8 mouse cellular contexts compared by ENCODE assay signal in genomic region chr1:170901536-170902238, GRCm38 (mm10). TPM values are rescaled to one million over a fixed set of nuclear protein-coding genes. Genes with fewer than 3 reads are reported as not detected.
DNase-seq lines count a peak whose midpoint lies in the region; ATAC-seq lines count a peak whose summit lies in the region.

No protein-coding gene starts in this region.

- DNase-seq in adrenal gland, adult 2 months = peak; percentile 88
- peak; percentile 87 for DNase-seq in embryo, embryonic 11 days
- DNase-seq in gastrocnemius, postnatal 25 days = peak; percentile 47
- DNase-seq in left cerebral cortex, adult 8-10 months (ENCODE audit: low spot score in 2 of 2) = peak; percentile 45 to 73
- DNase-seq in right cerebral cortex, postnatal 10 days (ENCODE audit: low spot score in 2 of 2) = peak; percentile 84 to 92
- peak; percentile 87 for DNase-seq in urinary bladder, postnatal 25 days (ENCODE audit: low spot score)

- ATAC-seq in inflammation-experienced regulatory T-cells, adult 6 months = peak; percentile 67
- peak; percentile 92 for ATAC-seq in megakaryocyte progenitor cell, adult 5-6 weeks (replicated peaks; ENCODE audit: poor library complexity)

RNA-seq across cellular contexts. Expression of gene Fcrlb, which starts 11.1 kb away (rescaled TPM):
- total RNA-seq in adrenal gland, adult 2 months (2021) = not detected
- 0.54 and 0.76 TPM in 2 replicates for polyA plus RNA-seq in adrenal gland, adult 2 months (2012; rRNA removed)
- total RNA-seq in gastrocnemius, postnatal 25 days (2021) = not detected
- polyA plus RNA-seq in inflammation-experienced regulatory T-cells, adult 6 months (2017; shearing (Covaris generic)) = not detected
- total RNA-seq in left cerebral cortex, adult 8-10 months (2022) = 1 to 10 TPM in 3 of 4 experiments, under 1 TPM in 1; 0.46 to 1.3 (median 1.1) TPM
- not detected in 2 replicates for total RNA-seq in megakaryocyte progenitor cell, adult 5-6 weeks (2015)
- not detected in 2 replicates for total RNA-seq in megakaryocyte progenitor cell, adult 5-6 weeks (2017)

RNA-seq across cellular contexts. Expression of gene Dusp12, which starts 16.3 kb away (rescaled TPM):
- total RNA-seq in adrenal gland, adult 2 months (2021) = 10 to 100 TPM; 12.9 to 20.6 TPM
- polyA plus RNA-seq in adrenal gland, adult 2 months (2012; rRNA removed) = 12.4 and 13.5 TPM in 2 replicates
- total RNA-seq in gastrocnemius, postnatal 25 days (2021) = 1 to 10 TPM; 4.0 TPM
- 10 to 100 TPM; 11.0 to 16.1 (median 11.7) TPM for polyA plus RNA-seq in inflammation-experienced regulatory T-cells, adult 6 months (2017; shearing (Covaris generic))
- total RNA-seq in left cerebral cortex, adult 8-10 months (2022) = 10 to 100 TPM; 17.1 to 23.1 (median 19.1) TPM
- 17.6 and 19.9 TPM in 2 replicates for total RNA-seq in megakaryocyte progenitor cell, adult 5-6 weeks (2015)
- total RNA-seq in megakaryocyte progenitor cell, adult 5-6 weeks (2017) = 9.4 and 10.3 TPM in 2 replicates

RNA-seq across cellular contexts. Expression of gene Gm26620, which starts 16.8 kb away (rescaled TPM):
- total RNA-seq in adrenal gland, adult 2 months (2021) = under 1 TPM; 0.62 to 0.72 TPM
- polyA plus RNA-seq in adrenal gland, adult 2 months (2012; rRNA removed) = 4.5 and 5.1 TPM in 2 replicates
- total RNA-seq in gastrocnemius, postnatal 25 days (2021) = under 1 TPM in 1 of 2 experiments, not detected in 1; 0.35 TPM
- under 1 TPM in 1 of 3 experiments, not detected in 2; 0.53 TPM for polyA plus RNA-seq in inflammation-experienced regulatory T-cells, adult 6 months (2017; shearing (Covaris generic))
- total RNA-seq in left cerebral cortex, adult 8-10 months (2022) = under 1 TPM in 3 of 4 experiments, not detected in 1; 0.46 to 0.87 (median 0.48) TPM
- total RNA-seq in megakaryocyte progenitor cell, adult 5-6 weeks (2015) = 1.3 TPM in 1 of 2 replicates, not detected in the other
- 0.20 TPM in 1 of 2 replicates, not detected in the other for total RNA-seq in megakaryocyte progenitor cell, adult 5-6 weeks (2017)

RNA-seq across cellular contexts. Expression of gene Fcrla, which starts 25.7 kb away (rescaled TPM):
- total RNA-seq in adrenal gland, adult 2 months (2021) = under 1 TPM in 1 of 2 experiments, not detected in 1; 0.97 TPM
- 0.52 and 1.2 TPM in 2 replicates for polyA plus RNA-seq in adrenal gland, adult 2 months (2012; rRNA removed)
- total RNA-seq in gastrocnemius, postnatal 25 days (2021) = not detected
- 1 to 10 TPM in 2 of 3 experiments, not detected in 1; 1.2 to 2.1 TPM for polyA plus RNA-seq in inflammation-experienced regulatory T-cells, adult 6 months (2017; shearing (Covaris generic))
- not detected for total RNA-seq in left cerebral cortex, adult 8-10 months (2022)
- not detected in 2 replicates for total RNA-seq in megakaryocyte progenitor cell, adult 5-6 weeks (2015)
- not detected in 2 replicates for total RNA-seq in megakaryocyte progenitor cell, adult 5-6 weeks (2017)

RNA-seq across cellular contexts. Expression of gene Atf6, which starts 34.1 kb away (rescaled TPM):
- total RNA-seq in adrenal gland, adult 2 months (2021) = 10 to 100 TPM; 33.3 to 33.5 TPM
- 8.1 and 11.8 TPM in 2 replicates for polyA plus RNA-seq in adrenal gland, adult 2 months (2012; rRNA removed)
- 10 to 100 TPM; 16.8 to 16.9 TPM for total RNA-seq in gastrocnemius, postnatal 25 days (2021)
- 10 to 100 TPM in 1 of 3 experiments, 1 to 10 TPM in 2; 7.0 to 10.8 (median 9.6) TPM for polyA plus RNA-seq in inflammation-experienced regulatory T-cells, adult 6 months (2017; shearing (Covaris generic))
- total RNA-seq in left cerebral cortex, adult 8-10 months (2022) = 10 to 100 TPM; 51.3 to 62.1 (median 55.1) TPM
- 27.6 and 31.8 TPM in 2 replicates for total RNA-seq in megakaryocyte progenitor cell, adult 5-6 weeks (2015)
- total RNA-seq in megakaryocyte progenitor cell, adult 5-6 weeks (2017) = 24.3 and 27.5 TPM in 2 replicates

Comparison
In these comparisons a context has a peak if more than half of its experiments do, and no peak if none do; other contexts are left out.
1. Peak in every context shown above with its lines: DNase-seq and ATAC-seq.